Mouse (Mus musculus) intestine, embryonic 16.5 days (tissue): ENCODE measurements around the gene Scrg1. TPM values are rescaled to one million over a fixed set of nuclear protein-coding genes. Genes with fewer than 3 reads are reported as not detected.
"Not testable (repeated sequence)": the region's sequence is repeated elsewhere in the genome, so short reads cannot be mapped to it uniquely, and the experiment has no call there.

Source experiments
- ATAC-seq: fragments of 200-750 bp; cut with Nextera tagmentation; 2 replicates; pipeline ENCODE4 v1.8.0; 2017; ENCODE audit warnings: moderate TSS enrichment, moderate library complexity
- H3K27ac ChIP-seq: fragments of 300-500 bp; sonication (generic); 2 replicates; pipeline ENCODE4 v1.5.1; 2014; ENCODE audit warnings: mild to moderate bottlenecking, low read length
- H3K27me3 ChIP-seq: fragments of 300-500 bp; sonication (generic); replicated peaks from 2 replicates; pipeline ENCODE4 v1.6.1; 2014; ENCODE audit warnings: low read length, control low read depth, mixed read lengths; ENCODE audit not compliant: control insufficient read depth, insufficient read depth
- H3K36me3 ChIP-seq: fragments of 300-500 bp; sonication (generic); 2 replicates; pipeline ENCODE4 v1.6.1; 2014; ENCODE audit warnings: low read length, control low read depth; ENCODE audit not compliant: control insufficient read depth, insufficient read depth
- H3K4me1 ChIP-seq: fragments of 300-500 bp; sonication (generic); 2 replicates; pipeline ENCODE4 v1.6.1; 2014; ENCODE audit warnings: low read length, control low read depth, mixed read lengths; ENCODE audit not compliant: control insufficient read depth, insufficient read depth
- H3K4me2 ChIP-seq: fragments of 300-500 bp; sonication (generic); 2 replicates; pipeline ENCODE4 v1.6.1; 2014; ENCODE audit warnings: low read depth, low read length, control low read depth
- H3K4me3 ChIP-seq: fragments of 300-500 bp; sonication (generic); 2 replicates; pipeline ENCODE4 v1.5.1; 2014; ENCODE audit warnings: mild to moderate bottlenecking, low read length
- H3K9ac ChIP-seq: fragments of 300-500 bp; sonication (generic); 2 replicates; pipeline ENCODE4 v1.6.1; 2014; ENCODE audit warnings: low read depth, low read length
- H3K9me3 ChIP-seq: fragments of 300-500 bp; sonication (generic); 2 replicates; pipeline ENCODE4 v1.6.1; 2016; ENCODE audit warnings: low read length, control low read depth; ENCODE audit not compliant: control insufficient read depth
- WGBS: fragments of 180-500 bp; shearing (Covaris S2); extraction: QIAGEN DNeasy Blood & Tissue Kit; methylation state at CpG from one replicate; pipeline ENCODE4 v1.1.7; 2014; 5-methylcytosine and 5-hydroxymethylcytosine counted together
- polyA plus RNA-seq: library from polyadenylated mRNA; unstranded; fragments of >200 nt; fragmentation: Nextera tagmentation; extraction: Ambion mirVana; gene quantifications from 2 replicates; pipeline ENCODE4 v1.2.1, GENCODE M21; 2015

Gene Scrg1
- polyA plus RNA-seq, 1 experiment from 2014 or later = 0.27 TPM

DNA sequence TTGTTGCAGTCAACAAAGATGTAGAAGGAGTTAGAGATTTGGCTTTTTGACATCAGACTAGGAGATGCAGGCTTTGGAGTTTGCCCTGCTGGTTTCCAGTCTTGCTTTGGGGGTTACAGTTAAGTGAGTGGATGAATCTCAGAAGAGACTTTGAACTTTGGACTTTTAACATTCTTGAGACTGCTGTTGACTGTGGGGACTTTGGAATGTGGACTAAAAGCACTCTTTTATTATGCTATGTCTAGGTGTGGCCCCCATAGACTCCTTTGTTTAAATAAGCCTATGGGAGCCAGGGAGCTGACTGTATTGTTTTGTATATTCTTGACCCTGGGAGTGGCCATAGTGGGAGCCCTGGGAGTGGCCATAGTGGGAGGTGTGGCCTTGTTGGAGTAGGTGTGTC, 34.2 kb downstream of the Scrg1 start:
- H3K9ac ChIP-seq = no peak overlapping the region
- no peaks in the 10 kb centered on the region for H3K9me3 ChIP-seq
- H3K27me3 ChIP-seq = no peaks in the 10 kb centered on the region
- H3K4me1 ChIP-seq = peaks cover 6% of the 10 kb centered on the region
- H3K4me3 ChIP-seq = no peak overlapping the region
- H3K27ac ChIP-seq = peak overlapping the region; percentile 30; the same call in 1 of the 2 replicates
- H3K36me3 ChIP-seq = no peaks in the 10 kb centered on the region
- peak; percentile 52 for ATAC-seq
- H3K4me2 ChIP-seq = no peak overlapping the region

DNA sequence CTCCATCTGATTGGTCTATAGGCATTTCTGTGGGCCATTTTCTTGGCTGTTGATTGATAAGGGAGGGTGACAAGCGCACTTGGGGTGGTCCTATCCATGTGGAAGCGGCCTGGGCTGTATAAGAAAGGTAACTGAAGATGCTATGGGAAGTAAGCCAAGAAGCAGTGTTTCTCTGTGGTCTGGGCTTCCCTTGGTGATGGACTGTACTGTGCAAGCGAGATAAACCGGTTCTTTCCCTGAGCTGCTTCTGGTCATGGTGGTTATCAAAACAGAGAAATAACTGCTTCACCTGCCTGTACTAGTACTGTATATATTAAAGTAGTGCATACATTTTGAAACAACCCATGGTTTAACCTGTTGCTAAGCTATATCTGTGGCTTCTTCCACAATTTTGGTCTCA, 36.1 kb downstream of the Scrg1 start:
- WGBS = 92% methylated on average over 4 of the region's 4 CpGs
- ATAC-seq = no peak
- Histone ChIP-seq H3K9ac (no peak overlapping the region), H3K36me3 (no peaks in the 10 kb centered on the region), H3K27me3 (no peaks in the 10 kb centered on the region), H3K4me3 (no peak overlapping the region), H3K9me3 (no peaks in the 10 kb centered on the region), H3K27ac (no peak overlapping the region), H3K4me1 (peaks cover 6% of the 10 kb centered on the region), H3K4me2 (no peak overlapping the region)

DNA sequence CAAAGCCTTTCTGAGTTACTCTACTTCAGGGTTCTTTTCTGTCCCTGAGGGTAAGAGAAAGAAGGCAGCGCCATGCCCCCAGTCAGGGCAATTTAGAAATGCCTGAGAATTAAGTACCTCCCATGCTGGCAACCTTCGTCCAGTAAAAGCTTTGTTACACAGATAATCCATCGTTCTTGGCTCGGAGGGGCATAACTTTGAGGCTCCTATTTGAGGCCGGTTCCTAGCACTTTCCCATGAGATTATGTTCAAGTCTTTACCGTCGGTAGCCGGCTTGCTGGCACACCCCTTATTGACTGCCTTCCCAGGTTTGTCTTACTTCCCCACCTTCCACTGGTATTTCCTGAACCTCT, 42.7 kb downstream of the Scrg1 start:
- Histone ChIP-seq H3K4me3 (no peak overlapping the region), H3K4me2 (peak overlapping the region; percentile 25; the same call in 1 of the 2 replicates), H3K36me3 (no peaks in the 10 kb centered on the region), H3K4me1 (peaks cover 10% of the 10 kb centered on the region; the same call in 1 of the 2 replicates), H3K27ac (no peak overlapping the region), H3K9ac (no peak overlapping the region), H3K27me3 (no peaks in the 10 kb centered on the region), H3K9me3 (no peaks in the 10 kb centered on the region)
- no peak; the same call in 1 of the 2 replicates for ATAC-seq
- 52% methylated on average over 8 of the region's 8 CpGs for WGBS

- H3K36me3 ChIP-seq = no peaks in the 10 kb centered on the region
- H3K9me3 ChIP-seq = no peaks in the 10 kb centered on the region
- WGBS = 46% methylated on average over 17 of the region's 17 CpGs
- H3K27me3 ChIP-seq = no peaks in the 10 kb centered on the region
- peak; percentile 73 for ATAC-seq
- H3K4me3 ChIP-seq = 0 out of 2 replicates have a peak overlapping the region, but pooled peaks have one; percentile 5
- no peak overlapping the region for H3K27ac ChIP-seq
- H3K4me2 ChIP-seq = peak overlapping the region; percentile 25; the same call in 1 of the 2 replicates
- peaks cover 10% of the 10 kb centered on the region; the same call in 1 of the 2 replicates for H3K4me1 ChIP-seq
- H3K9ac ChIP-seq = no peak overlapping the region
Observed at GRCm38 (mm10) chr8:57498847-57499511, 43.3 kb downstream of the Scrg1 start.

DNA sequence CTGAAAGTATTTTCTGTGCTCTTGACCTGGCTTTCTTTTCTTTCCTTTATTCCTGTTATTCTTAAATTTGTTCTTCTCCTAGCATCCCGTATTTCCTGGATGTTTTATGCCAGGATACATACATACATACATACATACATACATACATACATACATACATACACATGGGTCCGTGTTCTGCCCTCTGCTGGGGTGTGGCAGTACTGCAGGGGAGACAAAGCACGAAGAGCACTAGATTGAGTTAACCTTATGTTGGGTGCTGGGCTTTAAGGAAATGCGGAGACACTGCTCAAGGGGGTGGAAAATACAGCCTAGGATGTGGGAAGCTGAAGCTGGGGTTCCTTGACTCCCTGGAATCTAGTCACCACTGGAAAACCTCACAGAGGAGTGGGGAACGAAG, 47.9 kb downstream of the Scrg1 start:
- Histone ChIP-seq H3K9me3 (no peaks in the 10 kb centered on the region), H3K4me2 (no peak overlapping the region), H3K27me3 (no peaks in the 10 kb centered on the region), H3K27ac (no peak overlapping the region), H3K9ac (no peak overlapping the region), H3K4me3 (no peak overlapping the region), H3K4me1 (peaks cover 12% of the 10 kb centered on the region; the same call in 1 of the 2 replicates), H3K36me3 (no peaks in the 10 kb centered on the region)
- 56% methylated on average over 5 of the region's 5 CpGs for WGBS
- no peak for ATAC-seq

DNA sequence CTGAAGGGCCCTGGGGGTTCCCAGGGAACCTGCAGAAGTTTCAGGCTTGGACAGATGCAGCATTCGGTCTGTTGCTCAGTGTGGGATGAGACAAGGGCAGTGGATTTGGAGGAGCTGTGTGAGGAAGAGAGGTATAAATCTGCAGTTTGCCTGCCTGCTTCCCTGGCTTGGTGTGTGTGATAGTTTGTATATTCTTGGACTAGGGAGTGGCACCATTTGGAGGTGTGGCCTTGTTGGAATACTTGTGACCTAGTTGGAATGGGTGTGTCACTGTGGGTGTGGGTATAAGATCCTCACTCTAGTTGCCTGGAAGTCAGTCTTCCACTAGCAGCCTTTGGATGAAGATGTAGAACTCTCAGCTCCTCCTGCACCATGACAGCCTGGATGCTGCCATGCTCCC, 49.8 kb downstream of the Scrg1 start:
- H3K4me2 ChIP-seq, H3K9ac ChIP-seq, H3K4me3 ChIP-seq, H3K27me3 ChIP-seq, H3K27ac ChIP-seq, H3K36me3 ChIP-seq, H3K4me1 ChIP-seq, H3K9me3 ChIP-seq: not testable (repeated sequence)
- peak; percentile 45; the same call in 1 of the 2 replicates for ATAC-seq
- WGBS = 78% methylated on average over 1 of the region's 1 CpGs

DNA sequence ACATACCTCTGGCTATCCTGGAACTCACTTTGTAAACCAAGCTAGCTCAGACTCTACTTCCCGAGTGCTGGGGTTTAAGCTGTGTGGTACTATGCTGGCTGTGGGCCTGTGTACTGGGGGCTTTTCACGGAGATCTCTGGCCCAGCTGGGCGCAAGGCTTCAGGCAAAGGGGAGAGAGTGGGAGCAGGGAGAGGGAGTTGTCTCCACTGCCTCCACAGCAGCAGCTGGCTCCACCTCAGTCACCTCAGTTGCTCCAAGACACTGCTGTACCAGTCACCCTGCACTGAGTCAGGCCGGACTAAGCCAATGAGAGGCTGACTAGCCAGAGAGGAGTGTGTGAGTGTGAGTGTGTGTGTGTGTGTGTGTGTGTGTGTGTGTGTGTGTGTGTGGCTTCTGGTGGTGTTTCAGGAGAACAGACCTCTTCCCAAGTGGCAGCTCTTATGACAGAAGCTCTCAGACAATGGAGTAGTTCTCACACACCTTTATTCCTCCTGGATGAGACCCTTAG, 51.9 kb downstream of the Scrg1 start:
- no peaks in the 10 kb centered on the region for H3K9me3 ChIP-seq
- no peak overlapping the region for H3K27ac ChIP-seq
- H3K36me3 ChIP-seq = no peaks in the 10 kb centered on the region
- no peak overlapping the region for H3K4me2 ChIP-seq
- 91% methylated on average over 4 of the region's 4 CpGs for WGBS
- 0 out of 2 replicates have a peak, but pooled peaks cover 6% of the 10 kb centered on the region for H3K4me1 ChIP-seq
- ATAC-seq = no peak
- no peaks in the 10 kb centered on the region for H3K27me3 ChIP-seq
- H3K9ac ChIP-seq = no peak overlapping the region
- no peak overlapping the region for H3K4me3 ChIP-seq

DNA sequence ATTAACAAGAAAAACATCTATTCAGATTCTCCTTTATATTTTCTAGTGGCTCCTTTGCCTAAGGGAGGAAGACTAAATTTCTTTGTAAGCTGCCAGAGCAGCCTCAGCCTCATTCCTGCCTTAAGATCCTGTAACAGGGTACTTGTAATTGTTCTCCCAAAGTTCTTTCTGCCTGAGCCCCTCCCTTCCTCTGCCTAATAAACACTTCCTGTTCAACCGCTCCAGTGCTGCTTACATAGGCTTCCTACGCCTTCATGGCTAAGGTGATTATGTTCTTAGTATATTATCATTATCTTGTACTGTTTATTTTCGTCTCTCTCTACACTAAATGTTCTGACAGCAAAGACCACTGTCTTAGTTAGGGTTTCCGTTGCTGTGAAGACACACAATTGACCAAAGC, 52.9 kb downstream of the Scrg1 start:
- H3K27me3 ChIP-seq = no peaks in the 10 kb centered on the region
- no peak overlapping the region for H3K4me2 ChIP-seq
- no peak for ATAC-seq
- no peaks in the 10 kb centered on the region for H3K36me3 ChIP-seq
- H3K4me3 ChIP-seq = no peak overlapping the region
- no peak overlapping the region for H3K9ac ChIP-seq
- H3K27ac ChIP-seq = no peak overlapping the region
- H3K9me3 ChIP-seq = no peaks in the 10 kb centered on the region
- H3K4me1 ChIP-seq = 0 out of 2 replicates have a peak, but pooled peaks cover 6% of the 10 kb centered on the region
- WGBS = 83% methylated on average over 4 of the region's 4 CpGs

DNA sequence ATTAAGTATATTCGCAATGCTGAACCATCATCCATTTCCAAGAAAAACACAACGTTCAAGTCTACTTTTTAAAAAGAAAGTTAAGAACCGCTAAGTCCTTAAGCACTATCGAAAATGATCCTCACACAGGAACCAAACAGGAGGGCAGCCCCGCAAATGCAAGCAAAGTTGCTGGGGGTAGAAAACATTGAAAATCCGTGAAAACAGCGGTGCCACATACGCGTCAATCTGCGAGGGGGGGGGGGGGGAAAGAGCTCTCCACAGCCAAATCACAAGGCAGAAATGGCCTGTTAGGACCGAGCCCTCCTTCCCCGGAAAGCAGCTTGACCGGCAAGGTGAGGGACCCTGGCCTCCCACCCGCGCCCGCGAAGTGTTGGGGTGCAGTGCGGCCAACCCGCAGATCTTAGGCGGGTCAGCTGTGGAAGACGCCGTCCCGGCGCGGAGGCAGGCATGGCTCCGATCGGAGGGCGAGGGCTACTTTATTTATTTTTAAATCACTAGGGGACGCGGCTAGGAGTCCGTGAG, 55.1 kb downstream of the Scrg1 start:
- WGBS = 1% methylated on average over 31 of the region's 31 CpGs
- Histone ChIP-seq H3K27me3 (no peaks in the 10 kb centered on the region), H3K9me3 (no peaks in the 10 kb centered on the region), H3K4me3 (peak overlapping the region; percentile 88), H3K36me3 (0 out of 2 replicates have a peak, but pooled peaks cover 2% of the 10 kb centered on the region), H3K27ac (peak overlapping the region; percentile 85), H3K4me1 (peaks cover 4% of the 10 kb centered on the region; the same call in 1 of the 2 replicates), H3K4me2 (peak overlapping the region; percentile 86), H3K9ac (peak overlapping the region; percentile 85)
- no peak for ATAC-seq
